Mouse (Mus musculus) kidney, postnatal 14 days (tissue): ENCODE data around the gene Sox18.
A peak's percentile ranks its signal among the peaks of the same experiment; 100 is the strongest.

Experiments used
- DNase-seq: peaks from one replicate; pipeline ENCODE4 v3.0.0; 2022; ENCODE audit warnings: mixed read lengths

Gene Sox18

GRCm38 (mm10) chr2:181679951-181680715, 8.7 kb upstream of the Sox18 start, which contains the start of gene Tcea2:
Gene Tcea2 (plus strand): TSS chr2:181680310.
- peak; percentile 88 for DNase-seq

DNA sequence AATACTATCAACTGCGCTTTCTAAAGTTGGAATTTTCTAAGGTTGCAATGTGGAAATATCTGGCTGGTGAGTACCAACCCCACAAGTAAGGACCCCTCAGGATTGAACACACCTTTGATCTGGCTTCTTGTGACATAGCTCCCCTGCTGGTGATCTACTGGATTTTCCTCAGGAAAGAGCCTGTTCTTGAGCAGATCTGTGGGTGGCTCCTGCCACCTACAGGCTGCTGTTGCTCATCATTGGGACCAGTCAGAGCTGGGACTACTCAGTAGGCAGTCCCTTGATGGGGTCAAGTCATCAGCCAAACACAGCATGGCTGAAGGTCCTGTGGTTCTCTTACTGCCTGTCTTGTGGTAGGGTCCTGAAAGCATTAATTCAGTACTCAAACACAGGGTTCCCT, 7.3 kb upstream of the Sox18 start:
- DNase-seq = peak; percentile 90

GRCm38 (mm10) chr2:181677755-181678098, 6.3 kb upstream of the Sox18 start:
- peak; percentile 69 for DNase-seq

- DNase-seq = peak; percentile 71
Measured at GRCm38 (mm10) chr2:181677096-181677754, 5.8 kb upstream of the Sox18 start.

GRCm38 (mm10) chr2:181676424-181676823, 5.0 kb upstream of the Sox18 start:
- peak; percentile 48 for DNase-seq

GRCm38 (mm10) chr2:181675454-181675853, 4.0 kb upstream of the Sox18 start:
- DNase-seq = peak; percentile 86

DNA sequence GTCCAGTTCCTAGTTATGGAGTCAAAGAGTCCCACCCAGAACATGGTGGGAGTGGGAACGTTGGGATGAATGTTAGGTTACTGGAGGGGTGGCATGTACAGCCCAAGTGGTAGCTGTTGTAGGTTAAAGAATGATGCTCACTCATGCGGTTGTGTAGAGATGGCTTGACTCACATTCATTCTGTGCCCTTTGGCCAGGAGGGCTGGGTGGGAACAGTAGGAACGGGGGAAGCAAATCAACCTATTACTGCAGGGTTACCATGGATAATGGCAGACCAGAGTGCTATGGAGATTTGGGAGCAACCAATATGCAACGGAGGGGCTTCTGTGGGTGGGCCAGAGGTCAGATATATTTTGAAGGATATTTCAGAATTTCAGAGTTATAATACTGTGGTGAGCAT, 3.5 kb upstream of the Sox18 start:
- DNase-seq = no peak

- DNase-seq = peak; percentile 15
Measured at GRCm38 (mm10) chr2:181673501-181673900, 2.1 kb upstream of the Sox18 start.

- DNase-seq = no peak
Measured at GRCm38 (mm10) chr2:181671984-181672383, 544 bp upstream of the Sox18 start.

- no peak for DNase-seq
Measured at GRCm38 (mm10) chr2:181670913-181671311, 528 bp downstream of the Sox18 start.

GRCm38 (mm10) chr2:181670285-181670912, 1.0 kb downstream of the Sox18 start:
- DNase-seq = peak; percentile 36

DNA sequence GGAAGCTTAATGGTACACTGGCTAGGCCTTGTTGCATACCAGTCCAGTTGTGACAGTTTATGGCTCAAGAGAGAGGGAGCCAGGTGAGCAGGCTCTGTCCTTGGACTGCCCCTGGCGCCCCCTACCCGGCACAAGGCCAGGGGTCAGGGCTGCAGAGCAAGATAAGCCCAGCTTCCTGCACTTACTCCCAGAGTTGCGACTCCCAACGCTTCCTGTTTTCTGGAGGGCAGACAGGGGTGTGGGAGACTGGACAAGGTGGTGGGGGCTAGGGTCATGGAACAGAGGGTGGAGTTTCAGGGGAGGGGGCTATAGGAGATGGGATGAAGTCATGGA, 8.2 kb downstream of the Sox18 start:
- peak; percentile 79 for DNase-seq

DNA sequence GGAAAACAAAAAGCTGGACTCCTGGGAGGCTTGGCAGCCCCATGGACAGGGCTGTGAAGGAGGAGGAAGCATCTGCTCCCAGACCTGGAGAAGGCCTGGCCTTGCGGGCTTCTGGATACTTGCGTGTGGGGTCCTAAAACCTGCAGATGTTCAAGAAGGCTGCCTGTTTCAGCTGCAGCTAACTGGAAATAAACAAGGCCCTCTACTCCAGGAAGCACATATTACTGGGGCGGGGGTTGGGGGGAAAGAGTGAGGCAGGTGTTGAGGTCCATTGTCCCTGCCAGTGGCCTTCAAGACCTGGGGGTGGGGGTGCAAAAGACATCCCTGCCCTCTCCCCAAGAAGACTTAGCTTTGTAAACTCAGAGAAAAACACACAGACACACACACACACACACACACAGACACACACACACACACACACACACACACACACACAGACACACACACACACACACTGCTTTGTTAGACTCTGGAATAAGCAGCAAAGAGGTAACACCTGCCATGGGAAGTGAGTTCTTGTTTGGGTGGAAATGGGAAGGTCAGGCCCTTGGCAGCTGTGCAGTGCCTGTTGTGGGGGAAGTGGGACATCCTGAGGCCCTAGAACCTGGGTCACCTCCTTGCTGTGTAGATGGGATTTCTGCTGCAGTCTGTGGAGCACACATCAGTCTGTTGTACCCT, 8.7 kb downstream of the Sox18 start:
- DNase-seq = peak; percentile 69

- peak; percentile 92 for DNase-seq
Measured at GRCm38 (mm10) chr2:181659609-181660055, 11.8 kb downstream of the Sox18 start.

DNA sequence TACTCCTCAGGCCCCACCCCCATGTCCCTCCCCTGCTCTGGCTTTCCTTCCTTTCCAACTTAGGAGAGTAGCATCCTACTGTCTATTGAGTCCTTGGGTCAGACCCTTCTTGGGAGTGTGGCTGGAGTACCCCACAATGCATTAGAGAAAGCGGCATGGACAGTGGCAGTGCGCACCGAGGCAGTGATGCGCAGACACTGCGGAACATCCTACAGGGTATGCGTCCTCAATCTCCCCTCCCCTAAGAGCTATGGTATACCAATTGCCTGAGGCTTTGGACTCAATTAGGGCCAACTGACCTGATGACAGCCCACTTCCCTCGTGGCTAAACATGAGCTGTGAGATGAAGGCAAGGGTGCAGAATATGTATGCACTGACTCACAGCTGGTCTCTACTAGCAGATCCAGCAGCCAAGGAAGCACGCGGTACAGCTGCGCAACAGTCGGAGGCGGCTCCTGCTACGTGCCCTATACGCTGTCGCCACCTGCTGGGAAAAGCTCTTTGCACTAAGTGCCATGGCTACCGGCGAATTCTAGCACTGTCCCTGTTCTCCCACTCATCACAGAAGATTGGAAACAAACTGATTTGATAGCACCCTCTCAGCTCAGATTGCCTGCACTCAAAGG, 12.4 kb downstream of the Sox18 start:
- DNase-seq = peak; percentile 80

- DNase-seq = no peak
Measured at GRCm38 (mm10) chr2:181658528-181658927, 12.9 kb downstream of the Sox18 start.

GRCm38 (mm10) chr2:181657441-181657840, 14.0 kb downstream of the Sox18 start:
- DNase-seq = no peak

DNA sequence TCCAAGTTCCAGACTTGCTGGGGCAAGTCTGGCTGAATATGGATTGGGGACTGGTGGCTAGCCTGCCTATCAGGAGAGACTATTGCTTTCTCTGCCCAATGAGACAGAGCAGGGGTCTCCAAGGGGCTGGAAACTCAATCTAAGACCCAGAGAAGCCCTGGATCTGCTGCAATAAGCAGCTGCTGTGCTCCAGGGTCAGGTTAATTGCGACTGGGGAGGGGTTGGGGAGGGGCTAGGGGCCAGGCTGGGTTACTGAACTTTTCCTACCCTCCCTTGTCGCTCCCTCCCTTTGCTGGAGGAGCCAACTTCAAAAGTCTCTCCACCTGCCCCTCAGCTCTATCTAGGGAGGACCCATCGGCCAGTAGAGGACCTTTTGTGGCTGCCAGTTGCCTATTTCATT, 14.7 kb downstream of the Sox18 start, which contains the start of gene Gm29797:
TSS of gene Gm29797 (plus strand) at position 301 of the 400 bp plus-strand sequence.
- DNase-seq = no peak

DNA sequence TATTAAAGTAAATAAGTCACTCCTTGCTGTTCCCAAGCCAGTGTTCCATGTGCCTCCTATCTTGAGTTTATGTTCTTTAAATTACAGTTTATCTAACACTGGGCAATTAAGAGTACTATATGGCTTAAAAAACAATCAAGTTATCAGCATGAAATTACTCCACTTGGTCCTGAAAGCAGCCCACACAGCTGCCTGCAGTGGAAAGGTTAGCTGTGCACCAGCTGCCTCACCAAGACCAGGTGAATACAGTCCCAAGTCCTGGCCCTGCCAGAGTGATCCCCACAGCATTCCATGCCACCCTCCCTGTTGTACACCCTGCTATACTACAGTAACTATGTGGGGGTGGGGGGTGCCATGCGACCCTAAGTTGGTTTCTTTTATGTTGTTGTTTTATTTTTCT, 17.9 kb downstream of the Sox18 start:
- no peak for DNase-seq

- DNase-seq = no peak
Measured at GRCm38 (mm10) chr2:181653065-181653464, 18.4 kb downstream of the Sox18 start.

DNA sequence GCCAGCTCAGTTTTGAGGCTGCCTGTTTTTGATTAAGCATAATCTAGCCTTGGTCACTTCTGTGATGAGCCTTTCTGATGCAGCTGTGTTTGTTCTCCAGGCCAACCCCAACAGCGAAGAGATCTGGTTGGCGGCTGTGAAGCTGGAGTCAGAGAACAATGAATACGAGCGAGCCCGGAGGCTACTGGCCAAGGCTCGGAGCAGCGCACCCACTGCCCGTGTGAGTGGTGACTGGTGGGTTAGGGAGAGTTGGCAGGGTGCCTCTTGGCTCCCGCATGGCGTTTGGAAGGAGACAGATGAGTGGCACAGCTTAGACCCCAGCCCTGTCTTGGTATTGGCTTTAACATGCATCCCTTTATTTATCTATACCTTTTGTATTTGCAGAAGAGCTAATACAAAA, 22.5 kb downstream of the Sox18 start:
- no peak for DNase-seq

GRCm38 (mm10) chr2:181646626-181647472, 24.6 kb downstream of the Sox18 start:
- DNase-seq = no peak
